Mouse (Mus musculus) ES-Bruce4 (cell line): ENCODE results near the gene Bicdl2.

Source experiments
- CTCF ChIP-seq: IDR thresholded peaks from one replicate; pipeline ENCODE4 v1.8.1; 2011; ENCODE audit warnings: low read depth, low read length
- POLR2A ChIP-seq: IDR thresholded peaks from one replicate; pipeline ENCODE4 v1.8.1; 2011; ENCODE audit warnings: low read length; ENCODE audit not compliant: insufficient read depth

DNA sequence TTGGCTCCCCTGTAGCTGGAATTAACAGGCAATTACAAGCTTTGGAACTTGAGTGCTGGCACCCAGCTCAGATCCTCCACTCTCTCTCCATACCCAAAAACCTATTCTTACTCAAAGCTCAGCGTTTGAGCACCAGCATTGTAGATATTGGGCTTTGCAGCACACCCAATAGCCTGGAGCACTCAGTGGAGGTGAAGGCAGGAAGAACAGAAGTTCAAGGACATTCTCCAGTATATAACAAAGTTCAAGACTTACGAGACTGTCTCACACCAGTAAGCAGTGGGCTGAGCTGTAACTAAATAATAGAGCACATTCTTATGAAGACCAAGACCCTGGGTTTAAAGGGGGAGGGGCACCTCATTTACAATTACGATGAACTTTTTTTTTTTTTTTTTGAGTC lies 12.5 kb downstream of the Bicdl2 start:
- TF ChIP-seq CTCF (no peak), POLR2A (no peak)
